Mouse (Mus musculus) megakaryocyte, embryonic 14.5 days (primary cell): ENCODE measurements around the gene H2-Eb2.

Experiments used
- FLI1 ChIP-seq: IDR thresholded peaks from 2 replicates; pipeline ENCODE4 v1.6.1; 2012; ENCODE audit warnings: low read length, inconsistent platforms, mixed read lengths
- GATA1 ChIP-seq: IDR thresholded peaks from 3 replicates; pipeline ENCODE4 v1.6.1; 2012; ENCODE audit warnings: mixed read lengths, low read length, inconsistent platforms, borderline replicate concordance

DNA sequence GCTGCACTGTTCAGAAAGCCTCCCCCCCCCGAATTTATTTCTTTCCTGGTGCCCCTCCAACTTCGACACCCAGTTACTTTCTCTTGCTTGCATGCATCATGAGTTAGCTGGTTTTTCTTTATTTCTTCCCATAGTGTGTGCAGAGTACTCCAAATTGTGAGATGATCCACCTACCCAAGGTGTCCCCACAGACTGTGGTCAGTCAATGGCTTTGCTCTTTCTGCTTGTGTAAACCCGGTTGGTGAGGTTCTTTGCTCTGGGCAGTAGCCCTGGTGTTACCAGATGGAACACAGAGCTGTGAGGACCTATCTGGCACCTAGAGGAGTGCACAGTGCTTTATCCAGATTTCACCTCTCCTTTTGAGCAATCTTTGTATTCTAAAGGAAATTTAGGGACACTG is 37.3 kb upstream of the H2-Eb2 start:
- TF ChIP-seq FLI1 (no peak), GATA1 (no peak)
